Mouse (Mus musculus): ENCODE results near the gene Uchl5. TPM values are rescaled to one million over a fixed set of nuclear protein-coding genes. Genes with fewer than 3 reads are reported as not detected.

Gene Uchl5
- polyA plus RNA-seq, 1 experiment from 2014 or later = 102 TPM

DNA sequence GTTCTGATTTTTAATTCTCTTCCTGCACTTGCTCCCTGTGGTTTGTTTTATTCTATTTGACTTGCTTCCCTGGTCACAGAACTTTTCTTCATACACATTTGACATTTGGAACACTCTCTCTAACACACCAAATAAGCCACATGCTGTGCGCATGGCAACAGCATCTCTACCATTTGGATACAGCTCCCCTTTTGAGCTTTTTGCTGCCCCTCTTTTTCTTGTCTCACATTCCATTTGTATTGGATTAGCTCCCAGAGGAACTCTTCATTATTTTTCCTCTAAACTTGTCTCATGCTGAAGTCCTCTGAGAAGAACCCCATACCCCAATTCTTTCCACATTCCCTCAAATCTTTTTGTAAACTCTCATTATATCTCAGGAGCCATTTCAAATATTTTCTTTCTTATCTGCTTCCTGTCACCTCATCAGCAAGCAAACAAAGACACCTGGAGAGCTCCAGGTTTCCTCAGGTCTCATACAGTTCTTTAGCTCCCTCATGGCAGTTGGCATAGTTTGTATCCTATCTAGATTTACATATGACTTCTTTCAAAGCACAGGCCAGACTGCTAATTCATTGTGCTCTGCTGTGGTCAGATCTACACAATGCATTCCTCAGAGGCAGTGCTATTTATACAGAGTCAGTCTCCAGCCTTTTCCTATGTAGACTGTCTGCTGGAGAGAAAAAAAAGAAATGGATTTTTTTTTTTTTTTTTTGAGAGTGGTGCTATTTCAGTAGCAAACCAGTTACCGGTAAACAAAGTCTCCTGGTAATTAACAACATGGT, 43.2 kb downstream of the Uchl5 start:
- Histone ChIP-seq H3K27ac (no peak overlapping the region; the same call in 1 of the 2 replicates), H3K9ac (no peak overlapping the region), H3K4me2 (replicated peaks) (no peak overlapping the region), H3K9me3 (no peaks in the 10 kb centered on the region), H3K4me1 (replicated peaks) (no peaks in the 10 kb centered on the region), H3K4me3 (replicated peaks) (no peak overlapping the region), H3K36me3 (no peaks in the 10 kb centered on the region), H3K27me3 (replicated peaks) (no peaks in the 10 kb centered on the region)
- WGBS = 66% methylated on average over 2 of the region's 2 CpGs
- 0 out of 2 replicates have a peak, but pooled peaks have one; percentile 39 for ATAC-seq

DNA sequence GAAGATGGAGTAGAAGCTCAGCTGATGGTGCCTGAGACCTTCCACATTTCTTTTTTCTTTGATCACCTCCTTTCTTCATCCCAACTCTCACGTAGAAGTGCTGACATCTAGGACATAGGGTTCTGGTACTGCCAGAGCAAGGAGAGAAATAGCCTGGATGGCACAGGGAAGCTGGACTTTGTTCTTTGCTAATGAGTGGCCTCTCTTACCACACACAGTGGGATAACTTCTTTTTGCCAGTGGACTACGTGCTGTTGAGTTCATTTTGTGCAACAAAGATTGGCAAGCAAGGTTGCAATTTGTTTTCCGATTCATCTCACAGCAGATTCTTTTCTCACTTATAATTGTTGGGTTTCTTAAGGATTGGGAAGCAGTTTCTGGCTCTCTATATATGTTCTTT, 45.6 kb downstream of the Uchl5 start:
- H3K27ac ChIP-seq = no peak overlapping the region
- no peaks in the 10 kb centered on the region for H3K4me1 ChIP-seq (replicated peaks)
- 84% methylated on average over 3 of the region's 3 CpGs for WGBS
- no peaks in the 10 kb centered on the region for H3K36me3 ChIP-seq
- H3K9me3 ChIP-seq = no peaks in the 10 kb centered on the region
- no peaks in the 10 kb centered on the region for H3K27me3 ChIP-seq (replicated peaks)
- no peak for ATAC-seq
- H3K9ac ChIP-seq = no peak overlapping the region
- no peak overlapping the region for H3K4me2 ChIP-seq (replicated peaks)
- no peak overlapping the region for H3K4me3 ChIP-seq (replicated peaks)

DNA sequence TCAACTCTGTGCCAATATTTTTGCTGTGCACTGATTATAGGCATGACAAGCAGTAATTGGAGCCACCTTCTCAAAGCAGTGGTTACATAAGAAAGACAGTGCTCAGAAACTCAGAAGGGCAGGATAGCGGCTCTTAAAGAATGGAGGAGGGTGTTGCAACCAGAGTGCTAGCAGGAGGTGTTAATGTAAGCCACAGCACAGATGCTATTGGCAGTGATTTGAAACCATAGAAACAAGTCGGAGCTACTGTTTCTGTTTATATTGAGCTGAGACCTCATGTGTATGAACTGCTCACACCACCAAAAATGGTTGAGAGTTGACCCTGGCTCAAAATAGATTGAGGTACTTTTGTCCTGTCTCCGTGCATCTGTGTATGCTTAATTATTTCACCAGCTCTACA, 53.6 kb downstream of the Uchl5 start:
- Histone ChIP-seq H3K4me2 (replicated peaks) (no peak overlapping the region), H3K36me3 (no peaks in the 10 kb centered on the region), H3K27me3 (replicated peaks) (no peaks in the 10 kb centered on the region), H3K4me3 (replicated peaks) (no peak overlapping the region), H3K4me1 (replicated peaks) (no peaks in the 10 kb centered on the region), H3K27ac (no peak overlapping the region), H3K9ac (no peak overlapping the region), H3K9me3 (no peaks in the 10 kb centered on the region)
- 48% methylated on average over 3 of the region's 3 CpGs for WGBS
- no peak for ATAC-seq

DNA sequence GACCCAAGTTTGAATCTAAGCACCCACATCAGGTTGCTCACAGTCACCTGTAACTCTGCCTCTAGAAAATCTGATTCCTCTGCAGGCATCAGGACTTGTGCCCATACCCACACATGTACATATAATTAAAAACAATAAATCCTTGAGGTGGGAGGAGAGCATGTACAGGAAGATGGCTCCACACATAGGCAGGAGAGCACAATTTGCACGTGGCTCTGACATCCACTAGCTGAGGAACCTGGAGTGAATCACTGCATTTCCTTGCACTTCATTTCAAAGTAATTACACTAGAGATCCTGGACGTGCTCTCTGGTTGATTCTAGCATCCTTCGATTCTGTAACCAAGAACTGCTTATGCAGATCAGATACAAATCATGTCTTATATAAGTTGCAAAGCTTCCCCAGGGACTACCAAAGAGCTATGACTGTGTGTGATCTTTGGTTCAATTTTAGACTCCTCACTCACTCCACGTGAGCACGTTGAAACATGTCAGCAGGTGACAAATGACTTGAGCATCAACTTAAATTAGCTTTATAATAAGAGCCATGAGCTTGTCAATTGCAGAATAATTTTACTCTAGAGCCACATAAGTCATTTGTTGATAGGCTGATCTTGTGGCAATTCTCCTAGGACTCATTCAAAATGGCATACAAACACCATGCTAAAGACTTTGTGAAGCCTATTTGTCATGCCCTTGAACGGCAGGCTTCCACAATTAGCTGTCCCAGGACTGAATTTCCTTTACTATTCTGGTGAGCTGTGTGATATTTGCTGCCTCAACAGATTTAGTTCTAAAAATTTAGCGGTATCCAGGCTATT, 59.5 kb downstream of the Uchl5 start:
- Histone ChIP-seq H3K4me2 (replicated peaks) (no peak overlapping the region), H3K36me3 (no peaks in the 10 kb centered on the region), H3K27me3 (replicated peaks) (no peaks in the 10 kb centered on the region), H3K27ac (no peak overlapping the region), H3K9ac (no peak overlapping the region), H3K9me3 (no peaks in the 10 kb centered on the region), H3K4me3 (replicated peaks) (no peak overlapping the region), H3K4me1 (replicated peaks) (no peaks in the 10 kb centered on the region)
- no peak for ATAC-seq
- 66% methylated on average over 7 of the region's 7 CpGs for WGBS

DNA sequence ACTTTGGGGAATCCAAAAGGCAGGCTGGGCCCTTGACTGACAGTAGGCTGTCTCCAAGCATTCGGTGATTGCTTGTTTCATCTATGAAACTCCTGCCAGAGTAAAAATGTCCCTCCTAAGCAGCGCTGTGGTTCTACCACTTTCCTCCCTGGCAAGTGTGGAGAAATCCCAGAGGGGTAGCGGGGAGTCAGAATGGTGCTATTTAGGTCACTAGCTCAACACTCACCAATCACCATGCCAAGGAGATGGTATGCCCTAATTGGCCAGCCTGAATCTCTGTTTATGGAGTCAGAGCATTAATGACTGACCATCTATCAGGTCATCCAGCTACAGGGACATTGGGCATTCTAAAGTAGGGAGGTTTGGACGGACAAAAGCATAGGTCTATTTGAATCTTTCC, 60.6 kb downstream of the Uchl5 start:
- H3K27me3 ChIP-seq (replicated peaks) = no peaks in the 10 kb centered on the region
- H3K36me3 ChIP-seq = no peaks in the 10 kb centered on the region
- no peak overlapping the region for H3K9ac ChIP-seq
- H3K4me1 ChIP-seq (replicated peaks) = no peaks in the 10 kb centered on the region
- H3K27ac ChIP-seq = no peak overlapping the region
- 88% methylated on average over 4 of the region's 4 CpGs for WGBS
- H3K9me3 ChIP-seq = no peaks in the 10 kb centered on the region
- ATAC-seq = no peak
- no peak overlapping the region for H3K4me2 ChIP-seq (replicated peaks)
- H3K4me3 ChIP-seq (replicated peaks) = no peak overlapping the region

DNA sequence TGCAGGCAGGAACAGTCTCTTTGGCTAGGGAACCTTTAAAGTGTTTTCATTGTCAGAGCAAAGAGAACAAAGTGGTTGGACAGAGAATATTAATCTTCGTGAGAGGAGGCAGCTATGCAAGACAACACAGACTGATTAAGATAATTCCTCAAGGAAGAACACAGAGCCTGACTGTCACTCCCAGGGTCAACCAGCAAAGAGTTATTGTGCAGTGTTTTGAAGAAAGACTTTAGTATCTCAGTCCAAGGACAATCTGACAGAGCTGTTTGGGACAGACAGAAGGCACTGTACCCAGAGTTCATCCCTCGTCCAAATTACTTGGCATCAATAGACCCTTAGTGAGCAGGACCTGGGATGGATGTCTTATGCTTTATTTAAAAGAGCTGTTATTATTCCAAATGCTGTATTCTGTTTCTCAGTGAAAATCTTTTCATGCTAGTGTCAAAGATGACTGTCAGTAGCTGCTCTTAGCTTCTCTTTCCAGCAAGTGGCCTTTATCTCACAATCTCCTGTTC, 61.9 kb downstream of the Uchl5 start:
- 63% methylated on average over 2 of the region's 2 CpGs for WGBS
- H3K4me2 ChIP-seq (replicated peaks) = no peak overlapping the region
- H3K36me3 ChIP-seq = no peaks in the 10 kb centered on the region
- H3K27me3 ChIP-seq (replicated peaks) = no peaks in the 10 kb centered on the region
- no peak for ATAC-seq
- no peak overlapping the region for H3K9ac ChIP-seq
- H3K9me3 ChIP-seq = no peaks in the 10 kb centered on the region
- no peak overlapping the region for H3K4me3 ChIP-seq (replicated peaks)
- no peaks in the 10 kb centered on the region for H3K4me1 ChIP-seq (replicated peaks)
- H3K27ac ChIP-seq = no peak overlapping the region

DNA sequence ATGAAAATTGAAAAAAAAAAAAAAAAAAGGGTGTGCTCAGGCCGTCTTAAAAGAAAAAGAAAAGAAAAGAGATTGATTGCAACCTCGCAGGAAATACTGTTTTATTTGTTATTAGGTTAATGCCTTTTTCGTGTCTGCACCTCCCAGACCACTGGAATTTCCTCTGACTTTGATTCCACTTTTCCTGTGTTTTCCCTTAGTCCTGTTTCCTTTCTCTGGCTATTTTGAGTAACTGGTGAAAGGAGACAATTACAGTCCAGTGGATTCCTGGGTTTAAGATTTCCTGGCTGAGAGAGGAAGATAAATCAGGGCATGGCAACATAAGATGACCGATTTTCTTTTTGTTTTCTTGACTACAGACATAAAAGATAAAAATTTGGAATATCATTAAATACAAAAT, 75.3 kb downstream of the Uchl5 start:
- Histone ChIP-seq H3K9me3 (no peaks in the 10 kb centered on the region), H3K9ac (no peak overlapping the region), H3K4me2 (replicated peaks) (no peak overlapping the region), H3K27me3 (replicated peaks) (no peaks in the 10 kb centered on the region), H3K4me3 (replicated peaks) (no peak overlapping the region), H3K36me3 (no peaks in the 10 kb centered on the region), H3K4me1 (replicated peaks) (no peaks in the 10 kb centered on the region), H3K27ac (no peak overlapping the region)
- no peak for ATAC-seq
- WGBS = 46% methylated on average over 4 of the region's 4 CpGs

DNA sequence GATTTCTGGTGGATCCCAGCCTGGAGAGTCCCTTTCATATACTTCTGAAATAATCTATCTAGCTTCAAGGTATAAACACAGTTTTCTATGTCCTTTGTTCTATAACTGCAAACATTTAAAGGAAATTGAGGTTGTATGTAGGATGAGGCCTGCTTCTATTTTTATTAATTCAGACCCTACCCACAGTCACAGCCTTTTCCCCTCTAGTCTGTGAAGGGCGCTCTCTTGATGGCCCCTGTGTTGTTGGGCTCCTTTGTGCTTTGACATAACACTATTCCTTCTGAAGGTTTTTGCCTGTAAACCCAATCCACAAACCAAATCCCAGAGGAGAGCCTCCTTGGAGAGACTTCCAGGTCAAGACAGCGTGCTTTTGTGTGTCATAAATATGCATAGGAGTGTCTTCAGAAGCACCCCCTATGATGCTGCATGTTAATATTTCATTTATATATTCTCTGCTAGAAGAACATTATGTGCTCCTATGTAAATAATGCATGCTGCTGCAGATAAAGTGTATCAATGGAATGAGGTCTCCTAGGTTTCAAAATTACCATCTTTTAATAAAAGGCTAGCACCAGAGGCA, 75.8 kb downstream of the Uchl5 start:
- H3K4me2 ChIP-seq (replicated peaks) = no peak overlapping the region
- H3K27ac ChIP-seq = no peak overlapping the region
- ATAC-seq = no peak
- 80% methylated on average over 2 of the region's 2 CpGs for WGBS
- H3K4me3 ChIP-seq (replicated peaks) = no peak overlapping the region
- H3K4me1 ChIP-seq (replicated peaks) = no peaks in the 10 kb centered on the region
- no peak overlapping the region for H3K9ac ChIP-seq
- no peaks in the 10 kb centered on the region for H3K9me3 ChIP-seq
- no peaks in the 10 kb centered on the region for H3K36me3 ChIP-seq
- no peaks in the 10 kb centered on the region for H3K27me3 ChIP-seq (replicated peaks)

DNA sequence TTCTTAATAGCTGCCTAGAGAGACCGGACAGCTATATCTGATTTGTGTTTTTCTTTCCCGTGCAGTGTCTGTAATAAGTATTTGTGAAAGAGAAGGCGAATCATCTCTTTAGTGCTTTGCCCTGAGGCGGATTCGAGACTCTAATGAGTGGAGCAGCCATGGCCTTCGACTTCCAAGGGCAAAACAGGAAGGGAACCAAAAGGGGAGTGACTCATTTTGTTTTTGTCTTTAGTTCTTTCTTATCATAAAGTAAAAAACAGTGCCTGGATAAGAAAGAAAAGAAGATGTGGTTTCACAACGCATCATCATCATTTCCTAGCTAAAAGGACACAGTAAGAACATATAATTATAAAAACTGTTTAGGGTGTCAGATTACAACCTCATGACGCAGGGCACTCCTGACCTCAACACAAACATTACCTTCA, 76.6 kb downstream of the Uchl5 start:
- Histone ChIP-seq H3K27ac (no peak overlapping the region), H3K27me3 (replicated peaks) (no peaks in the 10 kb centered on the region), H3K9me3 (no peaks in the 10 kb centered on the region), H3K4me3 (replicated peaks) (no peak overlapping the region), H3K36me3 (no peaks in the 10 kb centered on the region), H3K9ac (no peak overlapping the region), H3K4me1 (replicated peaks) (no peaks in the 10 kb centered on the region), H3K4me2 (replicated peaks) (no peak overlapping the region)
- WGBS = 48% methylated on average over 8 of the region's 8 CpGs
- no peak for ATAC-seq

DNA sequence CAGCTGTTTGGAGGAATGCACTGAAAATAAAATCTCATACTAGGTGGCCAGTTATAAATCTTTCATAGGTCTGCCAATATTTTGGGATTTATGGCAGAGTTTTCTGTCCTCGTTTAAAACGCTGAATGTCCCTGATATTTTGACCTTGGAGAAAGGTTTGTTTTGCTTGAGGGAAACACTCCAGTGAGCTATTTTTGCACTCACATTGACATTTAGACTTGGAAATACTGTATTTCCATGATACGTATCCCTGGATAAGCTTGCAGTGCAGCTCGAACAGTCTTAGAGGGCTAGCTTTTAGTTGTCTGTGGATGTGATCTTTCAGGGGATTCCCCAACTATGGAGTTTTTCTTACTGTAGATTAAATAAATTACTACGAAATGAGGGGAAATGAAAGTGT, 78.6 kb downstream of the Uchl5 start:
- H3K27ac ChIP-seq = no peak overlapping the region
- no peaks in the 10 kb centered on the region for H3K36me3 ChIP-seq
- WGBS = 80% methylated on average over 5 of the region's 5 CpGs
- no peak overlapping the region for H3K4me3 ChIP-seq (replicated peaks)
- H3K9ac ChIP-seq = no peak overlapping the region
- H3K9me3 ChIP-seq = no peaks in the 10 kb centered on the region
- H3K4me2 ChIP-seq (replicated peaks) = no peak overlapping the region
- no peaks in the 10 kb centered on the region for H3K27me3 ChIP-seq (replicated peaks)
- no peak for ATAC-seq
- H3K4me1 ChIP-seq (replicated peaks) = no peaks in the 10 kb centered on the region
